Mouse (Mus musculus) embryonic facial prominence, embryonic 13.5 days (tissue): ENCODE results near the gene Bicc1. TPM values are rescaled to one million over a fixed set of nuclear protein-coding genes. Genes with fewer than 3 reads are reported as not detected.

ENCODE experiments used
- ATAC-seq: fragments of 200-750 bp; cut with Nextera tagmentation; 2 replicates; pipeline ENCODE4 v1.8.0; 2017; ENCODE audit warnings: low read depth; ENCODE audit not compliant: insufficient number of reproducible peaks, insufficient read depth, low FRiP score, low TSS enrichment
- H3K27ac ChIP-seq: fragments of 300-500 bp; sonication (generic); 2 replicates; pipeline ENCODE4 v1.5.1; 2015; ENCODE audit warnings: moderate library complexity, mild to moderate bottlenecking, inconsistent platforms
- H3K27me3 ChIP-seq: fragments of 300-500 bp; sonication (generic); 2 replicates; pipeline ENCODE4 v1.6.1; 2015; ENCODE audit warnings: mild to moderate bottlenecking, inconsistent platforms
- H3K36me3 ChIP-seq: fragments of 300-500 bp; sonication (generic); 2 replicates; pipeline ENCODE4 v1.6.1; 2015; ENCODE audit warnings: mild to moderate bottlenecking, inconsistent platforms
- H3K4me1 ChIP-seq: fragments of 300-500 bp; sonication (generic); 2 replicates; pipeline ENCODE4 v1.6.1; 2015; ENCODE audit warnings: inconsistent platforms
- H3K4me2 ChIP-seq: fragments of 300-500 bp; sonication (generic); 2 replicates; pipeline ENCODE4 v1.6.1; 2015; ENCODE audit warnings: moderate library complexity, mild to moderate bottlenecking, inconsistent platforms
- H3K4me3 ChIP-seq: fragments of 300-500 bp; sonication (generic); 2 replicates; pipeline ENCODE4 v1.5.1; 2015; ENCODE audit warnings: mild to moderate bottlenecking, inconsistent platforms
- H3K9ac ChIP-seq: fragments of 300-500 bp; sonication (generic); 2 replicates; pipeline ENCODE4 v1.6.1; 2015; ENCODE audit warnings: mild to moderate bottlenecking, inconsistent platforms
- H3K9me3 ChIP-seq: fragments of 300-500 bp; sonication (generic); 2 replicates; pipeline ENCODE4 v1.6.1; 2016; ENCODE audit warnings: inconsistent platforms
- WGBS: fragments of 180-500 bp; shearing (Covaris S2); methylation state at CpG from one replicate; pipeline ENCODE4 v1.1.7; 2015; ENCODE audit warnings: mixed read lengths; 5-methylcytosine and 5-hydroxymethylcytosine counted together
- polyA plus RNA-seq: library from polyadenylated mRNA; unstranded; fragments of >200 nt; fragmentation: Nextera tagmentation; extraction: Ambion mirVana; gene quantifications from 2 replicates; pipeline ENCODE4 v1.2.1, GENCODE M21; 2015

The Bicc1 gene
- polyA plus RNA-seq: 25.9 and 27.8 TPM in 2 replicates

- H3K4me1 ChIP-seq: peaks cover 16% of the 10 kb centered on the region
- H3K27me3 ChIP-seq: peaks cover 15% of the 10 kb centered on the region
- H3K27ac ChIP-seq: peak within 1 kb of the TSS; percentile 84
- H3K4me2 ChIP-seq: peak within 1 kb of the TSS; percentile 85
- H3K9me3 ChIP-seq: no peaks in the 10 kb centered on the region
- peak within 1 kb of the TSS; percentile 89 for H3K9ac ChIP-seq
- no peaks in the 10 kb centered on the region for H3K36me3 ChIP-seq
- H3K4me3 ChIP-seq: peak within 1 kb of the TSS; percentile 76
- peak; percentile 87 for ATAC-seq
- WGBS: under 1% methylated on average over 40 of the region's 69 CpGs
Measured at GRCm38 (mm10) chr10:71159676-71160235, at the start of gene Bicc1. TSS of gene Bicc1 (minus strand) at chr10:71159700.

- no peak overlapping the region for H3K27ac ChIP-seq
- no peak overlapping the region for H3K4me3 ChIP-seq
- no peaks in the 10 kb centered on the region for H3K4me1 ChIP-seq
- 91% methylated on average over 2 of the region's 2 CpGs for WGBS
- H3K36me3 ChIP-seq: no peaks in the 10 kb centered on the region
- no peaks in the 10 kb centered on the region for H3K9me3 ChIP-seq
- no peaks in the 10 kb centered on the region for H3K27me3 ChIP-seq
- no peak overlapping the region for H3K4me2 ChIP-seq
- H3K9ac ChIP-seq: no peak overlapping the region
- no peak for ATAC-seq
Measured at GRCm38 (mm10) chr10:71201512-71201911, 42.0 kb upstream of the Bicc1 start.

- no peak overlapping the region for H3K27ac ChIP-seq
- H3K4me3 ChIP-seq: no peak overlapping the region
- H3K9me3 ChIP-seq: no peaks in the 10 kb centered on the region
- no peak overlapping the region for H3K9ac ChIP-seq
- no peak overlapping the region for H3K4me2 ChIP-seq
- WGBS: 69% methylated on average over 5 of the region's 5 CpGs
- H3K27me3 ChIP-seq: no peaks in the 10 kb centered on the region
- H3K36me3 ChIP-seq: no peaks in the 10 kb centered on the region
- no peak for ATAC-seq
- H3K4me1 ChIP-seq: no peaks in the 10 kb centered on the region
Measured at GRCm38 (mm10) chr10:71200964-71201363, 41.5 kb upstream of the Bicc1 start.

DNA sequence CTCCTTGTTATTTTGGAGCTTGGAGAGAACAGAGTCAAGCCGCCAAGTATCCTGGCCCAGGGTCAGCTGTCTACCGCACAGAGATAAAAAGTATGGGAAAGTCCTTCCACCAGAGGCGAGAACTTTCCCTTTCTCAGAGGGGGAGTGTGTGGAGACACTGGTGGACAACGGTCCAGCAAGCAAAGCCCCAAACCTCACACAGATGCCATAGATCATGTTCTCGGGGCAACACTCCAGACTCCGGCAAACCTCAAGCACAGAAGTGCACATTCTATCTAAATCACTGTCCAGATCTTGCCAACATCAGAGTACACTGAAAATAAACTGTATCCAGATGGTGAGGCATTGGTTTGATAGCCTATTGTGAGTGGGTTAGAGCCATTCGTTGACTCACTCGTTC lies 39.2 kb upstream of the Bicc1 start:
- H3K9ac ChIP-seq: no peak overlapping the region
- no peak overlapping the region for H3K27ac ChIP-seq
- H3K27me3 ChIP-seq: no peaks in the 10 kb centered on the region
- WGBS: 87% methylated on average over 8 of the region's 8 CpGs
- no peak overlapping the region for H3K4me2 ChIP-seq
- no peak for ATAC-seq
- no peaks in the 10 kb centered on the region for H3K36me3 ChIP-seq
- H3K9me3 ChIP-seq: no peaks in the 10 kb centered on the region
- no peak overlapping the region for H3K4me3 ChIP-seq
- peaks cover 13% of the 10 kb centered on the region; the same call in 1 of the 2 replicates for H3K4me1 ChIP-seq

GRCm38 (mm10) chr10:71197036-71197785 lies 37.7 kb upstream of the Bicc1 start:
- ATAC-seq: no peak
- H3K4me1 ChIP-seq: peaks cover 13% of the 10 kb centered on the region; the same call in 1 of the 2 replicates
- no peak overlapping the region for H3K9ac ChIP-seq
- H3K36me3 ChIP-seq: no peaks in the 10 kb centered on the region
- 77% methylated on average over 14 of the region's 14 CpGs for WGBS
- no peaks in the 10 kb centered on the region for H3K27me3 ChIP-seq
- no peaks in the 10 kb centered on the region for H3K9me3 ChIP-seq
- H3K4me3 ChIP-seq: no peak overlapping the region
- H3K4me2 ChIP-seq: no peak overlapping the region
- H3K27ac ChIP-seq: no peak overlapping the region

DNA sequence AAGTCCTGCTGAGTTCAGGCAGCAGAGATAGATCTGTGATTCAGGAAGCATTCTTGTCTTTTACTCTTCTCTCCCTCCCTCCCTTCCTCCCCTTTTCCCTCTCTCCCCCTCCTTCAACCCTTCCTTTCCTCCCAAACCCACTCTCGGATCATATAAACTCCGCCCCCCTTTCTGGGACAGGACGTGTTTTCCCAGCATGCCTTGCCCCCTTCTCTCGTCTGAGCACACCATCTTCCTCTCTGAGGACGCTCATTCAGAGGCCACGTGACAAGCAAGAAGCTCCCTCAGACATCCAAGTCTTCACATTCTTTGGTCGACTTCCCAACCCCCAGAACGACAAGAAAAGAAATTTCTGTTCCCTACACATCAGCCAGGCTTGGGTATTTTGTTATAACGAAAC lies 36.0 kb upstream of the Bicc1 start:
- no peaks in the 10 kb centered on the region for H3K36me3 ChIP-seq
- H3K4me2 ChIP-seq: peak overlapping the region; percentile 28; the same call in 1 of the 2 replicates
- no peak overlapping the region for H3K4me3 ChIP-seq
- H3K27ac ChIP-seq: no peak overlapping the region
- ATAC-seq: no peak
- WGBS: 48% methylated on average over 9 of the region's 9 CpGs
- H3K27me3 ChIP-seq: no peaks in the 10 kb centered on the region
- H3K9ac ChIP-seq: no peak overlapping the region
- peaks cover 13% of the 10 kb centered on the region; the same call in 1 of the 2 replicates for H3K4me1 ChIP-seq
- H3K9me3 ChIP-seq: no peaks in the 10 kb centered on the region

GRCm38 (mm10) chr10:71194713-71195112 lies 35.2 kb upstream of the Bicc1 start:
- Histone ChIP-seq H3K4me2 (no peak overlapping the region), H3K4me3 (no peak overlapping the region), H3K9me3 (no peaks in the 10 kb centered on the region), H3K9ac (no peak overlapping the region), H3K36me3 (no peaks in the 10 kb centered on the region), H3K27ac (no peak overlapping the region), H3K4me1 (peaks cover 13% of the 10 kb centered on the region; the same call in 1 of the 2 replicates), H3K27me3 (no peaks in the 10 kb centered on the region)
- 67% methylated on average over 7 of the region's 7 CpGs for WGBS
- no peak for ATAC-seq

- H3K27me3 ChIP-seq: no peaks in the 10 kb centered on the region
- H3K4me2 ChIP-seq: no peak overlapping the region
- H3K4me3 ChIP-seq: no peak overlapping the region
- H3K27ac ChIP-seq: no peak overlapping the region
- no peaks in the 10 kb centered on the region for H3K9me3 ChIP-seq
- peaks cover 13% of the 10 kb centered on the region; the same call in 1 of the 2 replicates for H3K4me1 ChIP-seq
- H3K36me3 ChIP-seq: no peaks in the 10 kb centered on the region
- no peak overlapping the region for H3K9ac ChIP-seq
- WGBS: 64% methylated on average over 7 of the region's 7 CpGs
- ATAC-seq: no peak
Measured at GRCm38 (mm10) chr10:71193319-71193718, 33.8 kb upstream of the Bicc1 start.

DNA sequence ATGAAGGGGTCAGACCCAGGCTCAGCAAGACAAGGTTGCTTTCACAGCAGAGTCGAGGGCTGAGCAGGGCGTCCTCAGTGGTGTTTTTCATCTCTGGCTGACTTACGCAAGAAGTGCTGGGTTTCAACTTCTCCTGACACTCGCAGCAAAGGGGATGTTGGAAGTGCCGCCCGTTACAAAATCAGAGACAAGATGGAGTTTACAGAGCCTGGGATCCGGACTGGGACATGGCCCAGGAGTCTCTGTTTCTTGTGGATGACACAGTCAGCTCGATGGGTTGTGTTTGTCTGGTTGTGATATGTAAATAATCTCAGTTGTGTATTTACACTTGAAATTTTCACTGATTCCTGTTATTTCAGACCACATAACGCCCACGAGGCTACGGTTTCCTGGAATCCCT lies 33.4 kb upstream of the Bicc1 start:
- no peaks in the 10 kb centered on the region for H3K9me3 ChIP-seq
- no peaks in the 10 kb centered on the region for H3K27me3 ChIP-seq
- ATAC-seq: no peak
- no peak overlapping the region for H3K9ac ChIP-seq
- no peaks in the 10 kb centered on the region for H3K36me3 ChIP-seq
- no peak overlapping the region for H3K4me2 ChIP-seq
- H3K4me1 ChIP-seq: peaks cover 13% of the 10 kb centered on the region; the same call in 1 of the 2 replicates
- no peak overlapping the region for H3K4me3 ChIP-seq
- H3K27ac ChIP-seq: no peak overlapping the region
- 66% methylated on average over 11 of the region's 11 CpGs for WGBS

GRCm38 (mm10) chr10:71188681-71189080 lies 29.2 kb upstream of the Bicc1 start:
- ATAC-seq: no peak
- H3K9ac ChIP-seq: no peak overlapping the region
- H3K27me3 ChIP-seq: no peaks in the 10 kb centered on the region
- no peak overlapping the region for H3K4me2 ChIP-seq
- no peaks in the 10 kb centered on the region for H3K36me3 ChIP-seq
- 88% methylated on average over 4 of the region's 4 CpGs for WGBS
- no peaks in the 10 kb centered on the region for H3K9me3 ChIP-seq
- H3K4me1 ChIP-seq: peaks cover 15% of the 10 kb centered on the region
- no peak overlapping the region for H3K4me3 ChIP-seq
- no peak overlapping the region for H3K27ac ChIP-seq

DNA sequence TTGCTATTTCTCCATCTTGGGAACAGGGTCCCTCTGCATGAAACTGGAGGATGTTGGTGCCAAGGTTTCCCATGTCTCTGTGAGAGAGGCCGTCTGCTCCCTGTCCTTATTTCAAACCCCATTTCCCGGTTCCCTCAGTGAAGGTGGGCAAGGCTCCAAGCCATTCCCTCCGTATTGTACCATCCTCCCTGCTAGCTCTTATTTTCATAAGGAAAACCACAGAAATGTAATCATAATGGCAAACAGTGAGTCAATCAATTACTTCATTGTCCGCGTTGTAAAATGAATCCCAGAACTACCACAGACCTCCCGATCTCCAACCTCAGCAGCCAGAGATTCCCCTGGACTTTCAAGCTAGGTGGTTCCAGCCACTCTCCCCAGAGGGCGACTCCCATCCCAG lies 25.6 kb upstream of the Bicc1 start:
- 40% methylated on average over 7 of the region's 7 CpGs for WGBS
- no peak for ATAC-seq
- H3K9ac ChIP-seq: no peak overlapping the region
- peaks cover 20% of the 10 kb centered on the region for H3K4me1 ChIP-seq
- no peaks in the 10 kb centered on the region for H3K9me3 ChIP-seq
- no peaks in the 10 kb centered on the region for H3K27me3 ChIP-seq
- no peak overlapping the region for H3K27ac ChIP-seq
- no peak overlapping the region for H3K4me2 ChIP-seq
- H3K36me3 ChIP-seq: no peaks in the 10 kb centered on the region
- no peak overlapping the region for H3K4me3 ChIP-seq
